ENCODE assay signal across 9 mouse cellular contexts in the genomic region with DNA sequence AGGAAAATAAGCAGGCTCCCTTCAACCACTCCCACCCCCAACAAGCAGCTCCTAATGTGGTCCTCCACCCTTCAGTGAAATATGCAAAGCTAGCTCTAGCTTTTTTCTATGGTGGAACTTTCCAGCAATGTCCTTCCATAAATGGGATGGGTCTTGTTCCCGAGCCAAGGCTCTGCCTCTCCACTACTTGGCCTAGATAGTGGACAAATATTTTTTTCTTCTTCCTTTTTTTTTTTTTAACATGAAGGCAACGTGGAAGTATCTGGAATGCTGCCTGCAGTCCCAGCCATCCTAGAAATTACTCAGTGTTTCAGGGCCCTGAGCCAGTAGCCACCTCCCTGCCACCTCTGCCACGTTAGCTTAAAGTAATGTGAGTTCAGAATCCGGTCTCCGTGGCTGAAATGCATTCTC.
A peak's percentile ranks its signal among the peaks of the same experiment; 100 is the strongest.
DNase-seq lines count a peak whose midpoint lies in the region; ATAC-seq lines count a peak whose summit lies in the region.
"Had no signal": no experiment of that assay in that cellular context is flagged by ENCODE, and none has a peak within 500 bp of the region (broad histone marks: within the 10 kb centered on the region; RNA-seq: fewer than 3 reads in every experiment).

No protein-coding gene starts in this region.

- no peak overlapping the region for H3K9ac ChIP-seq in heart, embryonic 14.5 days (ENCODE audit: low read length)
- H3K9ac ChIP-seq in limb, embryonic 15.5 days = no peak overlapping the region

- H3K4me3 ChIP-seq in heart, embryonic 14.5 days (ENCODE audit: control insufficient read depth in 1 of 2, insufficient read depth in 1 of 2, low read depth in 1 of 2, low read length in 2 of 2) = no peak overlapping the region
- H3K4me3 ChIP-seq in limb, embryonic 15.5 days = no peak overlapping the region

- no peaks in the 10 kb centered on the region for H3K27me3 ChIP-seq in heart, embryonic 14.5 days (ENCODE audit: control insufficient read depth, insufficient read depth, low read length)
- H3K27me3 ChIP-seq in limb, embryonic 15.5 days = no peaks in the 10 kb centered on the region

- H3K9me3 ChIP-seq in heart, embryonic 14.5 days (ENCODE audit: control insufficient read depth, low read length) = no peaks in the 10 kb centered on the region
- no peaks in the 10 kb centered on the region for H3K9me3 ChIP-seq in limb, embryonic 15.5 days

- ATAC-seq in heart, embryonic 14.5 days (ENCODE audit: insufficient number of reproducible peaks, insufficient read depth, low FRiP score, low read depth) = no peak
- ATAC-seq in limb, embryonic 15.5 days (ENCODE audit: insufficient number of reproducible peaks, low FRiP score, low TSS enrichment, low read depth) = peak; percentile 46; the same call in 1 of the 2 replicates
- ATAC-seq in megakaryocyte progenitor cell, adult 5-6 weeks (replicated peaks; ENCODE audit: poor library complexity) = no peak

- DNase-seq in urinary bladder, postnatal 25 days (ENCODE audit: low spot score) = peak; percentile 50
- DNase-seq in urinary bladder, adult 2 months (ENCODE audit: low spot score) = no peak
- no peak for DNase-seq in right cerebral cortex, adult 18-20 months
- DNase-seq in layer of hippocampus, postnatal 25 days (ENCODE audit: extremely low spot score in 1 of 2, low spot score in 1 of 2) = no peak
- no peak for DNase-seq in cerebellum, adult 9-10 months

- 52% methylated on average over 5 of the region's 5 CpGs for WGBS in heart, embryonic 14.5 days
- WGBS in limb, embryonic 15.5 days = 41% methylated on average over 5 of the region's 5 CpGs

- peak overlapping the region; percentile 69 to 70 for H3K27ac ChIP-seq in heart, embryonic 14.5 days (replicated peaks in 1 of 2; ENCODE audit: control insufficient read depth in 1 of 2, insufficient read depth in 1 of 2, low read depth in 2 of 2, low read length in 2 of 2)
- peak overlapping the region; percentile 82 for H3K27ac ChIP-seq in limb, embryonic 15.5 days
- H3K27ac ChIP-seq: macrophage had no signal

- peaks cover 0 to 4% of the 10 kb centered on the region in 2 experiments; a peak in 2 of 4 replicates for H3K4me1 ChIP-seq in heart, embryonic 14.5 days (ENCODE audit: control insufficient read depth in 2 of 2, insufficient read depth in 2 of 2, low read length in 2 of 2)
- peaks cover 20% of the 10 kb centered on the region for H3K4me1 ChIP-seq in limb, embryonic 15.5 days

- H3K36me3 ChIP-seq in heart, embryonic 14.5 days (ENCODE audit: control insufficient read depth, insufficient read depth, low read length) = no peaks in the 10 kb centered on the region
- no peaks in the 10 kb centered on the region for H3K36me3 ChIP-seq in limb, embryonic 15.5 days

- H3K4me2 ChIP-seq in heart, embryonic 14.5 days (ENCODE audit: low read length) = no peak overlapping the region
- no peak overlapping the region for H3K4me2 ChIP-seq in limb, embryonic 15.5 days
